Mouse (Mus musculus) activated CD4-positive, CD25-positive, alpha-beta regulatory T cell, adult 4 months (primary cell): ENCODE data around the gene Meis1. TPM values are rescaled to one million over a fixed set of nuclear protein-coding genes. Genes with fewer than 3 reads are reported as not detected.

ENCODE experiments used
- ATAC-seq: one replicate; pipeline ENCODE4 v1.8.0; 2017
- polyA plus RNA-seq, 2 experiments: library from polyadenylated mRNA; unstranded; fragments of 100-300 nt; shearing (Covaris generic); gene quantifications; one replicate each; pipeline ENCODE4 v1.2.1; 2017

The Meis1 gene
- polyA plus RNA-seq, 2 experiments from 2014 or later = 0.33 TPM; not detected in 1

DNA sequence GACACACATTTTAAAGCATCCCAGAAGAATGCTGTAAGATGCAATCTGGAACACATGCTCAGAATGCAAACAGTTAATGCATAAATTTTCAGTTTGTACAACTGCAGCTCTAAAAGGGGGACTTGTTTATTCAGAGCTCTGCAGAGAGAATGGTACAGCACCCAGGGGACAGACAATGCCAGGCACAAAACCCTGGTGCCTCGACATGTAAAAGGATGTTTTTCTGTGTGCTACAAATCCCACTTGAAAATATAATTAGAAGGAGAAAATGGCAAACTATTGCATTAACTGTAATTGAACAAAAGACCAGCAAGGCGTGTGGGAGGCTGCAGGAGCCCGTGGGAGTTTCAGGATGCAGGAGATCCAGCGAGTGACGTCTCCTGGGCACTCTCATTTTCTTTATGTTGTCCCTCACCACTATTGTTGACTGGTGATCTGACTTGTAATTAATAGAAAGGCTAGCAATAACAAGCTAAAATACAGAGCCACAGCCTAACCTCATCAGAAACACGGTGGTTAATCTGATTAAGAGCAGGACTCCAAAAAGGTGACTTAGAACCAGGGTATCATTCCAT is 29.0 kb downstream of the Meis1 start:
- no peak for ATAC-seq

DNA sequence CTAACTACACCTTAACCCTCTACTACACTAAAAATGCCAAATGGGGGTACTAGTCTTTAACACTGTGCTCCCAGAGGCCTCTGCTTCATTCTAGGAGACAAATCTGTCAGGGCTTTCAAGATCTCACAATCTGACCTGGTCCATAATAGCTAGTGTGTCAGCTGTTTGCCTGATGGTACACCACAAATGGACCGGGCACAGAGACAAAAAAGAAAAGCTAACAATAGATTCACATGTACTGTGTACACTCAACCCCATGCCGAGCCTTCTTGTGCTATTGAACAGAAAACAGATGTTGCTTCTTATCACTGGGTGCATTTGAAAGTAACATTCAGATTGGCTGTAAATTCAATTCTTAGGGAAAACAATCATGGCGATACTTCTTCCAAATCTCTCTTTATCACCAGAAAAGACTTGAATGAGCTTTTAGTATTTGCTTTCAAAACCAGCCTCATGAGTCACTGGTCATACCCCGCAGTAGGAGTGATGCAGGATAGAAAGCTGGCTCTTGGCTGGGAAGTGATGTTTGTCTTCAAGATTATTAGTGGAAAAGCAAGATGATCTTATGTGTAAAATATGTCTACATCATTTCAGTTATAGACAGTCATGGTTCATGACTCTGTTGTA is 30.0 kb downstream of the Meis1 start:
- ATAC-seq = no peak

DNA sequence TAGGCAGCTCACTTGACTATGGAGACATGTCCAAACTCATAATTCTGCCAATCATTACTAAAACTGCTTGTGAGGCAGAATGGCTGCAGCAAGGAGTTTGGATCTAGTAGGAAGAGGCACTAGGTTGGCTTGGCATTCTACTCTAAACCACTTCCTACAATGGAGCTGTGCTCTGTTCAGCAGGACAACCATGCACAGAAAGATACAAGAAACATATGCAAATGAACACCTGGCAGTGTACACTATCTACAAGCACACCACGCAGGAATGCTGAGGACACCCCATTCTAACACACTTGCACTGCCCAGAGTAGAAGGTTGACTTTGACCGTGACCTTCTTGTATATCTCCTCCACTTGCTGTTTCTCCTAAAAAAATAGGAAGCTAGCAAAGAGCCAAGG is 35.0 kb downstream of the Meis1 start:
- no peak for ATAC-seq

DNA sequence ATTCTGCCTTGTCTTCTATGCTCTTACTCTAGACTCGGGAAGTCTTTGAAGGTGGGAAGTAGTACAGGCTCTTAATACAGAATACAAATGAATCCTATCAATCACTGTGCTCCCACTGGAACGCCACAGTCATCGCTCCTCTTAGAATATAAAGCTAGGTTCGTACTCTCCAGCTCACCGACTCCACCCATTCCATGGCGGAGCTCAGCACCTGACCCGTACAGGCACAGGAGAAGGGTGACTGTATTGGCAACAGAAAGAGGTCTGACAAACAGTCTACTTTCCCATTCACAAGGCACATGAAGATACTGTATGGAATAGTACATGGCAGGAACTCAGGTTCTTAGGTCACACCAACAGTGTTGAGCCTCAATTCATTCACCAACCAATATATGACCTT is 35.5 kb downstream of the Meis1 start:
- ATAC-seq = no peak

DNA sequence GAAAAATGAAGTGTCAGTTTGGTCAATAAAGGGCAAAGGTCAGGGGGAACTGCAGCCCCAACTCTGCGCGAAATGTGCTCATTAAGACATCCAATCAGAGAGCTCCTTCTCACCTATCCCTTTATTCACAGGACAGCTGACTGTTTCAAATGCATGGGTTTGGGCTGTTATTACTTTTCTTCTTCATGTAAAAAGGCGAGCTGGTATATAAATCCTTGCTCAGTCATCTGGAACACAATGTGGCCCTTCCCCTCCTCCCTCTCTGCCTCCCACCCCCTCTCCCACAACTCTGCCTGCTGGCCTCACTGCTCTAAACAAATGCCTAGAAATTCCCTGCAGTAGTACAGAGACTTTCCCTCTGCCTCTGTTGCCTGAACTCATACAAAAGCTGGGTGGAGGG is 36.5 kb downstream of the Meis1 start:
- ATAC-seq = no peak

DNA sequence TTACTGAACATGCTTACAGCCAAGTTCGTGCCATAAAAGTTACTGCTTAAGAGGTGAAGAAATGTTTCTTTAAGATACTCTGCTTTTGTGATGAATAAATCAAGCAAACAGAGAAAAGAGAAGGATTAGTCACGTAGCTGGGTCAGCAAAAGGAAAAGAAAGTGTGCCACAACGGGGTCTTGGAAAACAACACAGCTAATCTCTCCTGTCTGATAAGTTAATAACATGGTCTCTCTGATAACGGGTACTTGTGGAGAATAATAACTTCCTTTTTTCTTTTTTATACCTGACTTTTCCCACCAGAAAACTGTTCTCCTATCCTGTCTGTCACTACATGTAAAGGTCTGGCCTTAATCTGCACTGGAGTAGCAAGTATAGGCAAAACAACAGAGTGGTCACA is 37.4 kb downstream of the Meis1 start:
- ATAC-seq = no peak

DNA sequence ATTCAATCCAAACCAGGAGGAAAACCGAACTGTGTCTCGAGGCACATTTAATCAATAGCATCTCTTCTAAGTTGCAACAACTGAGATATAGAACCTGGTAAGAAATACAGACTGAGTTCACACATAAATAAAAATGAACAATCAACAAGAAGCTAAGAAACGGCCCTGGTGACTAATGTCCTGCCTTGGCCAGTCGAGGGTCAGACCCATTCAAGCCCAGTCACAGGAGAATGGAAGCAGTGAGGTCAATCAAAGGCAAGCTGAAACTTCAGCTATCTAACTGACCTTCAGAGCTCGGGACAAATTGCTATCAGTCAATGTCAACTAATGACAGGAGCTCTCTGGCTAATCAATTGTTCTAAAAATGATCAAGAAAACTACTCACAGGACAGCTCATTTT is 38.2 kb downstream of the Meis1 start:
- no peak for ATAC-seq

DNA sequence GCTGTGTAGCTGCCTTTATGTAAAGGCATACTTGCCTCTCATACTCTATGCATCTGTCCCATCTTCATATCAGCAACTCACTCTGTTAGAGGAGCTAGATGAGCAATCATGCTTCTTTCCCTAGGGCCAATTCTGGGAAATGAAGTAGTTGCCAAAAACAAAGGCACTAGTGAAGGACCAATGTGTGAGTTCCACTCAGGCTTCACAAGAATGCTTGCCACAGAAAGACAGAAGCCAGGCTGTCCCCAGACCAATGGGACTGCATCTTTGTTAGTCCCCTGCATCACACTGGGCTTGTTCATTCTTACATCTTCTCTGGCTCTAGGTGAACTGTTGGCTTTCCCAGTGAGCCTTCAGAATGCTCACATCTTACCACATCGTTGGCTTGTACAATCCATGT is 43.7 kb downstream of the Meis1 start:
- no peak for ATAC-seq

DNA sequence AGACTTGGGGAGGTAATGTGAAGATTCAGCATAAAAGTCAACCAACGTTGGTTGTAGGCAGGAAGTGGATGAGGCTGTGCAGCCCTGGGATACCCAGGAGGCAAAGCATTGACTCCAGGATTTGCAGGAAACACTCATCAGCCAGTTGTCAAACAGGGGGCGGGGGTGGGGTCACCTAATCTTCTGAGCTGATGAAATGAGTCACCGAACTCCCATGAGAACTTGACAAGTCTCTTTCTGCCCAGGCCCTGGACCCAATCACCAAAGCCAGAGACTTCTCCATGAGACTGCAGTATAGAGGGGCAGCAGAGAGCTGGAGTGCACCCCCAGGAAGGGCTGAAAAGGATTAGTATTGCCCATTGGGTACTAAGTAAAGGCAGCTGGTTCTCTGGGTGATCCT is 45.0 kb downstream of the Meis1 start:
- no peak for ATAC-seq

DNA sequence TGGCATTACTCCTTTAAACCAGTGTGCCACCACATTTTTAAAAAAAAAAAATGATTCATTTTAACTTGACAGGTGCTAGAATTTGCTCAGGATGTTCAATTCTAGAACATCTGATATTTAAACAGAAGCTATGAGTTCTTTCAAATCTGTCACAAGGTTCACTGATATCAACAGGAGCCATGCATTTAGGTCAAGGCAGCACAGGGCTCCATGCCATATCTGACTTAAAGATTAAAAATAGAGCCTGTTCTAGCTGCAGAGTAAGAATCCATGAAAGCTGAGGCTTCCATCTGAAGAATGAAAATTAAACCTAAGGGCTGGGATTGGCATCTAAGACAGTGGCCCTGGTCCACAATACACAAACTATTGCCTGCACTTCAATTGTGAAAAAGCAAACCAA is 45.8 kb downstream of the Meis1 start:
- no peak for ATAC-seq

DNA sequence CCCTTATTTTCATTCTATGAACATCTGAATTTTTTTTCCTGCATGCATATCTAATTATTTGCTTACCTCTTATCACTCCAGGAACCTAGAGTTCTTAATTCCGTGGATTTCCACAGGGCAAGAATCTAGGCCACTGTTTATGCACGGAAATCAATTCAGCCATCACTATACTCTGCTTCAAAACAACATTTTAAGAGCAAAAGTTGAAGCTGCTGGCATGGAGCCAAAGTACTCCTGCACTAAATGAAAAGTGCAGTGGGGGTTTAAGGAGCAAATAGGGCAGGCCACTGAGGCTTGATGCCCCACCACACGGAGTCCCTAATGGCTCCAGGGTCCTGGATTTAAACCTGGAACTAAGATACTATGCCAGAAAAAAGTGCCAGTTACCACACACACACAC is 47.2 kb downstream of the Meis1 start:
- no peak for ATAC-seq

DNA sequence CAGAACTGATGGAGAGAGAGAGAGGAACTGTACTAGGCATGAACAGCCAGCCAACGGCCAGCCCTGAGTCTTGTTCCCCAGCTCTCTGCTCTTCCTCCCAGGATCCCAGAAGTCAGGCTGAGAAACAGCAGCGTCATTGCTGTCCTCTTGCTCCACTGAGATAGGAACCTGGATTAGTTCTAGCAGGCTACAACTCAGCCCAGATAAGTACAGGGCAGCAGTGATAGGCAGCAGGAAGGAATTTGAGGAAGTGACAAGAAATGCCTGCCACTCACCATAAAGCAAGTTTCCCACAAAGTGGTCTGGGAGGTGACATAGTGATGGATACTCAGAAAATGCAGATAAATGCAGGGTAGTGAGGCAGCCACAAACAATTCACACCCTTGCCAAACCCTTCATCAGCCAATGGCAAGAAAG is 48.9 kb downstream of the Meis1 start:
- no peak for ATAC-seq

DNA sequence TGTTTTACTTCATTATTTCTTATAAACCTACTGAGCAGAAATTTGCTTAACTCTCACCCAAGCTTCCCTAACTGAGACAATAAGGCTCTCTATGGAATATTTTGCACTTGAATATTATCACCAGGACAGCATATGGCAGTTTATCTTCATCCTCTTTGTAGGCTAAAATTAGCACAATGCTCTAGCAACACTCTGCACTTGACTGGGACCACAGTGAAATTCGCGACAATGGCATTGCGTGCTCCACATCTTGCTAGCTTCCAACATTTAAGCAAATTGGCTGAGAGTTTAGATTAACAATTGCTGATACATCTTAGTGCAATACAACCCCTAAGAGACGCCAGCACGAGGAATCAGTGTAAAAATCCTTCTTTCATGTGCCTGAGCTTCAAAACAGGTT is 54.4 kb downstream of the Meis1 start:
- ATAC-seq = no peak

DNA sequence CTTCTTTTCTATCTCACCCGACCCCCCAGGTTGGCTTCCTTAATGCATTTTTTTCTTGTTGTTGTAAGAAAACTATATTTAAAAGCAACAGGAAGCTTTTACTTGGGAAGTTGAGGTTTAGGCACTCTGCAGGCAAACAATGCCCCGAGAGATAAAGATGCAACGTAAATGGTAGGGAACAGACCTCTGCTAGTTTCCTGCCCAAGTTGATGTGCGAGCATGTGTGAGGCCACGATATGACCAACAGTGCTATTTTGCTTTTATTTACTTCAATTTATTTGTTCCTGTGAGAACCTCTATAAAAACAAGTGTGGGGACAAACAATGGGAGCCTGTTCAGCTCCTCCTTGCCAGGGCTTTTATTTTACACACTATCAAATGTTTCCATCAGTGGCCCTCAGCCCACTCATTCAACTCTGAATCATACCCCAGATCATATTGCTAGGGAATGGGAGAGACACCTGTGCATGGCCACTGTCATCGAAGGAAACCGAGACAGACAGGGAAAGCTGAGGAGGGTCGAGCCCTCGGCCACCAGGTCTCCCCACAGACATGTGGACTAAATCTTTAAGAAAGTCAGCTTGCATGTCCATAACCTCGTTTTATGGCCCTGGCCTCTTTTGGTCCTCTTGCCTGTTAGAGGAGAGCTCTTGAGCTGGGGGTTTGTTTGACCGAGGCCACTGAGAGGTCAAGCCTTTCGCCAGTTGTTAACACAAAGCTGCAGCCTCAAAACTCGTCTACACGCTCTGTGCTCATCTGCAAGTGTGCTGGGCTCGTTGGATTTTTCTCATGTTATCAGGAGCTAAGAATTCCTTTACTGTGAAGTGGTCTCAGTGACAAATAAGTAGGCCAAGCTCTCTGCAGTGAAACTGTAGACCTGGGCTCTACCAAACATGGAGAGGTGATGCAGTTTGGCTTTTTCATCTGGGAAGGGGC is 55.3 kb downstream of the Meis1 start:
- no peak for ATAC-seq

DNA sequence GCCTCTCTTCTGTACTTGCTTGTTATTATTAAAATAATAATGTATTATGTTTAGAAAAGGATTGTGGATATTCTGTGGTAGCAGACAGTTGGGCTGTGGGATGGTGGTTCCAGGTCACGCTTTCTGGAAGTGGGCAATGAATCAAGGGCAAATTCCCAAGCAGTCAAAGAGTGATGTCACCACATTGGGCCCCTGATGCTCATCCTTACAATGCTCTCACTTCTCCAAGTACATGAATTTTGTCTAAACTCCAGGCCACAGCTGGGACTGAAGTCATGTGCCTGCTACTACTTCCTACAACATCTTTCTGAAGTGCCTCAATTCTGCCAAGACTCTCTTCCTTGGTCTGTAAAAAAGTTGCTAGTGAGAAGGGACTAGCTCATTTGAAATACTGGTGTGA is 59.3 kb downstream of the Meis1 start:
- no peak for ATAC-seq

DNA sequence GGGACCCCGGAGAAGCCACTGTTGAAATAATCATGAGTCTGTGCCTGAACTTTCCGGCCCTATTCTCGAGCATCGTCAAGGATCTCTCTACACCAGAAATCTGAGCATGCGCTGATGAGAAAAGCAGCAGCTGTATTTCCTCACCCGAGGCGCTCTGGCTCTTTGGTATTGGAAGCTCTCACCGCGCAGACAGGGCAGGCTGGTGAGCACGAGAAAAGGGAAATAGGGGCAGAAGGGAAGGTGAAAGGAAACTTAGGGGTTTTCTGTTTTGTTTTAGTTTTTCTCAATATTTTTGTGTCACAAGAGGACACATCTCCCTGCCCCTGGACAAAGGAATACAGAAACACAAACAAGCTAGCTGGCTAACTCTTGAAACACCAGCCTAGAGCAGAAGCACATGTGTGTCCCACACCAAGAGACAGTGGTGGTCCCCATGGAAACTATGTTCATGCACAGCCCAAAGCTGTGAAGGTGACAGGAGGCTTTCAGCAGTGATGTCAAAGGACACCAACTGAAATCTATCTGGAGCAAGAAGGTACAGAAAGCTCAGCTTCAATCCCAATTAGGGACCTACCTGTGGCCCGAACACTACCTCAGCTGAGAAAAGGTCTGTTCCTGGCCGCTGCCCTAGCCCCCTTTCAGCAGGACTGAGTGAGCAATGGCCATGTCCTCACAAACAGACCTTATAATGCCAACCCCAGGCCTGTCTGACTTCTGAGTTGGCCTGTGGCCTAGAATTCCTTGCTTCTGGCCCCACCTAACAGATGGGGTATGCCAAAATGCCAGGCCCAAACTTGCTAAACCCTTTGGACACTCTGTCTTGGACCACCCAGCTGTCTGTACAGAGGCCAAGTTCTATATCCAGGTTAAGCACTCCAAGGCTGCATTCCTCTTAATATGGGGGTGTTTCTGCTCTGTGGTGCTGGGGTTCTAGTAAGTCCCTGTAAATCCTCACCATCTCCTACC is 60.7 kb downstream of the Meis1 start:
- no peak for ATAC-seq

DNA sequence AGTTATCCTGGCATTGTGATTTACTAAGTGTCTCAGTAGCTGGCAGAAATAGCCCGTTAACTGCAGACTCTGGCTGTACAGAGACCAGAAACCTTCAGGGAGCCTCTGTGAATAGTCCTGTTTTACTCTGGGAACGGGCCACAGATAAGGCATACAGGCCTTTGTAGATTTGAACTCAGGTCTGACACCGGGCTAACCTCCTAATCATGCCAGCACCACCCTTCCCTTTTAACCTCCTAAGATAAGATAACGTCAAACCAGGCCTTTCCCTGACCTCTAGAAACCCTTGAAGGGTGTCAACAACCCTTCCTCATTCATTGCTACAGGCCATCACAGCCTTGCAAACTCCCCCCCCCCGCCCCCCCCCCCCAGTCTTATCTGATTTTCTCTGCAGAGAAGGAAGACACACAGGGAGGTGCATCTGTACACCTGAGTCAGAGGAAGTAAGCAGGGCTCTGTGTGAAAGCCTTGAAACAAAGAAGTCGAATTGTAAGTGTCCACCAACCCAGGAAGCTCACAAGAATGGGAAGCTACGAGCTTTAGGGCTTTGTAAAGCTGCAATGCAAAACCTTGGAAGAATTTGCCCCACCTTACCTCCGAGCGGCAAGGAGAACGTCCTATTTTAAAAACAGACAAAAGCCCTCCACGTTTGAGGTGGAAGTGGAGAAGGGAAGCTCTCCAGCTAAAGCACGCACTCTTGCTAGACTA is 61.5 kb downstream of the Meis1 start:
- ATAC-seq = no peak

DNA sequence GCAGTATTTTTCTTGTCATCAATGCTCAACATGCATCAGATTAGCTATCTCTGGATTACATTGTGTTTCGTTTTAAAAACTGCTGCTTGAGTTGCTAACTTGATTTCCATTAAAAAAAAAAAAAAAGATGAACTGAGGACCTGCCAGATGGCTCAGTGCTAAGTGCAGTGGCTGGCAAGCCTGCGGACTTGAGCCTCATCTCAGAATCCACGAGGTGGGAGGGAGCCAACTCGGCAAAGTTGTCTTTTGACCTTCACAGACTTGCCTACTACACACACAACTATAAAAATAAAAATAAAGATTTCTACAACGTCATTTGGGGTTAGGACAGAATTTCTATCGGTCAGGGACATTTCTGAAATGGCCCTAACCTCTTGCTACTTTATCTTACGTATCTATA is 62.8 kb downstream of the Meis1 start:
- no peak for ATAC-seq

DNA sequence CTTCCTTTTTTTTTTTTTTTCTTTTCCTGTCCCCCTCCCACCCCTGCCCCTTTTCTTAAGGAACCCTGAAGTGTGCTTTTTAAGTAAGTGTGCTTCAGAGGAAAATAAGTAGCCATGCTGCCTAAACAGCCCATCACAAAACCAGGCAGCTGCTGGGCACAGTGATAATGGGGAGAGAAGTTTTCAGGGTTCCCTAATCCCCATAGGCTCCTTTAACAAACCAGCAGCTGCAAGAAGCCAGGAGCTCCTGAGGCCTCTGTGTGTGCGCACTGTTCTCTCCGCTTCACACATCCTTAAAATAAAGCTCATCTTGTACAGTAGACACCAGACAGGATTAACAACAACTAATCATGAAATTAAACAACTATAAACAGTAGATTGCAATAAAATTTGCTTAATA is 63.9 kb downstream of the Meis1 start:
- ATAC-seq = no peak

DNA sequence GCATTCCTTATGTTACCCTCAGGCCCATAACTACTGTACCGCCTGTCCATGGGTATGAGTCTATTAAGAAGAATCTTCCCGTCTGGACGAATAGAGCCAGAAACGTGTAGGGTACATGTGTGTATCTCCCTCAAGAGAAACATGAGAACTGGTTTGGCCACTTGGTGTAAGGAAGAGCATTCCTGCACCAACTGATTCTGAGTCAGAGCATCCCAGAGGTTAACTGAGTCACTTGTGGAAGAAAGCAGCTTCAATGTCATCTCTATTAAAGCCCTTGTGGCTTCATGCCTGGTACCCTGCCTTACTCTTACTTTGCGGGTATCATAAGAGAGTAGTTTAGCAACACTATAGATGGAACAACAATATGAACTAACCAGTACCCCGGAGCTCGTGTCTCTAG is 64.9 kb downstream of the Meis1 start:
- no peak for ATAC-seq

DNA sequence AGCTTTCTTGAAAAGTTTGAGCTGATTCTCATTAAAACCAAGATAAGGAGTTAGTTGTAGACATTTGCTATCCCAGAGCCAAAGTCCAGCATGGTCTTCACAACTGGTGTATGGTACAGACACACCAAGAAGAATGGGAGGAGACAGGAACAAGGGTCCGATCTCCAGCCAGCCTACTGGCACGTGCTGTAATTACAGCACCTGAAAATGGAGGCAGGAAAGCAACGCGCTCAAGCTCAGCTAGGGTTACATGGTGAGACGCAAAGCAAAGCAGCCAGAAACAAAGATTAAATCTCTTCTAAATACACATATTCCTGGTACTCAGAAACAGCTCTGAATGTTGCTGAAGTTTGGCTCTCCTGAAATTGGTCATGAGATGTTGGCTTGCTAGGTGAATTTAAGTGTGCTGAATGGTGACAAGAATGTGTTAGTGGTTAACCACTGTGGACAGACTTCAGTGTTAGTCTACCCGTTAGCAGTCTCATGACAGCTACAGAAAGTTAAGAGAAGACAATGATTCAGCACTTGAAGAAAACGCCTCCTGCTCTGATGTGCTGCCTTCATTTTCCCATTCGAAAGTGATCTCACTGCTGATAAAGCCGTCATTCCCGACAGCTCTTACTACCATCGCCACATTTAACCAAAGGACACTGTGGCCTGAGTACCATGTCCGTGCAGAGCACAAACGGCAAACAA is 70.0 kb downstream of the Meis1 start:
- ATAC-seq = no peak
